Mouse (Mus musculus): ENCODE results near the gene Abca4.

- TF ChIP-seq CTCF (IDR thresholded peaks at IDR 0.05; ENCODE audit: extremely low read depth, insufficient read depth, insufficient read length, insufficient replicate concordance): no peak
- no peak for TF ChIP-seq POLR2A (IDR thresholded peaks at IDR 0.05; ENCODE audit: low read depth, low read length)
Observed at GRCm38 (mm10) chr3:121999934-122000333, 44.3 kb upstream of the Abca4 start.

Measured in spleen, adult 2 months (tissue).